Mouse (Mus musculus) liver, embryonic 16.5 days (tissue): ENCODE measurements around the gene Tmem41b. TPM values are rescaled to one million over a fixed set of nuclear protein-coding genes. Genes with fewer than 3 reads are reported as not detected.

Source experiments
- ATAC-seq: fragments of 200-750 bp; cut with Nextera tagmentation; 2 replicates; pipeline ENCODE4 v1.8.0; 2017; ENCODE audit warnings: low read depth, mild to moderate bottlenecking, moderate number of reproducible peaks, moderate library complexity
- H3K27ac ChIP-seq: fragments of 300-500 bp; sonication (generic); 2 replicates; pipeline ENCODE4 v1.5.1; 2014; ENCODE audit warnings: mild to moderate bottlenecking, low read length
- H3K27me3 ChIP-seq: fragments of 300-500 bp; sonication (generic); 2 replicates; pipeline ENCODE4 v1.6.1; 2014; ENCODE audit warnings: low read depth, low read length, mixed read lengths; ENCODE audit not compliant: control insufficient read depth, insufficient read depth
- H3K36me3 ChIP-seq: fragments of 300-500 bp; sonication (generic); 2 replicates; pipeline ENCODE4 v1.6.1; 2014; ENCODE audit warnings: mild to moderate bottlenecking; ENCODE audit not compliant: control insufficient read depth, insufficient read depth
- H3K4me1 ChIP-seq: fragments of 300-500 bp; sonication (generic); 2 replicates; pipeline ENCODE4 v1.6.1; 2014; ENCODE audit warnings: low read depth, low read length, mixed read lengths; ENCODE audit not compliant: control insufficient read depth
- H3K4me2 ChIP-seq: fragments of 300-500 bp; sonication (generic); 2 replicates; pipeline ENCODE4 v1.6.1; 2014; ENCODE audit warnings: low read depth, low read length, mixed read lengths
- H3K4me3 ChIP-seq: fragments of 300-500 bp; sonication (generic); 2 replicates; pipeline ENCODE4 v1.5.1; 2014; ENCODE audit warnings: low read depth, mild to moderate bottlenecking, low read length
- H3K9ac ChIP-seq: fragments of 300-500 bp; sonication (generic); 2 replicates; pipeline ENCODE4 v1.6.1; 2014; ENCODE audit warnings: low read depth, low read length
- H3K9me3 ChIP-seq: fragments of 300-500 bp; sonication (generic); replicated peaks from 2 replicates; pipeline ENCODE4 v1.6.1; 2016; ENCODE audit warnings: low read length; ENCODE audit not compliant: control insufficient read depth
- WGBS: fragments of 180-500 bp; shearing (Covaris S2); extraction: QIAGEN DNeasy Blood & Tissue Kit; methylation state at CpG from one replicate; pipeline ENCODE4 v1.1.7; 2014; ENCODE audit not compliant: insufficient replicate concordance; 5-methylcytosine and 5-hydroxymethylcytosine counted together
- polyA plus RNA-seq: library from polyadenylated mRNA; unstranded; fragments of >200 nt; fragmentation: Nextera tagmentation; extraction: Ambion mirVana; gene quantifications from 2 replicates; pipeline ENCODE4 v1.2.1, GENCODE M21; 2015

Tmem41b gene
- polyA plus RNA-seq, 1 experiment from 2014 or later = 26.4 TPM

DNA sequence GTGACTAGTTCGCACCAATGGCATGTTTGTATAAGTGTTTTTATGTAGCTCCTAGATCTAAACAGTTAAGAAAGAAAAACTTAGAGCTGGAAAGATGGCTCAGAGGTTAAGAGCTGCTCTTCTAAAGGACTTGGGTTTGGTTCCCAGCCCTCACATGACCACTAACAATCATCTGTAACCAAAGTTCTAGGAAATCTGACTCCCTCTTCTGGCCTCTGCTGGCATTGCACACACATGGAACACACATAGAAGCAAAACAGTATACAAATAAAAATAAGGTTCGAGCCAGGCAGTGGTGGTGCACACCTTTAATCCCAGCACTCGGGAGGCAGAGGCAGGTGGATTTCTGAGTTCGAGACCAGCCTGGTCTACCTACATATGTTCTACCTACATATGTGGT, 23.0 kb downstream of the Tmem41b start:
- no peak overlapping the region for H3K4me3 ChIP-seq
- no peak overlapping the region for H3K4me2 ChIP-seq
- 71% methylated on average over 4 of the region's 4 CpGs for WGBS
- no peak for ATAC-seq
- no peaks in the 10 kb centered on the region for H3K9me3 ChIP-seq
- no peaks in the 10 kb centered on the region for H3K27me3 ChIP-seq
- no peaks in the 10 kb centered on the region for H3K36me3 ChIP-seq
- H3K9ac ChIP-seq = no peak overlapping the region
- no peak overlapping the region for H3K27ac ChIP-seq
- peaks cover 12% of the 10 kb centered on the region for H3K4me1 ChIP-seq

DNA sequence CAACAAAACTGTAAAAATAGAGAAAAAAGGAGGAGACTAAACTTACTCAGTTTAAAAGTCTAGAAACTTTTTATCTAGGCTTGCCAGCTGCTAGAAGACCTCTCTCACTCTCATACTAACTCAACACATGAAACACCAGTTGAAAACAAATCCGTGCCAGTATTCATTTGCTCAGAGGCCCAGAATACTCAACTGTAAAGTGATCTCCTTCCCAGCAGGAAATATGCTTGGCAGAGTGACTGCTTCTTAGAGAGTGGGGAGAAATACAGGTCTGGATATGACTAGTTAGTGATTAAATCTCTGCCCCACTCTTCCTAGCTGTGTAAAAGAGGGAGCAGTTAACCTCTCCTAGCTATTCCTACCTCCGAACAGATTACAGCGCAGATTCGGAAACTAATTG, 24.1 kb downstream of the Tmem41b start:
- Histone ChIP-seq H3K4me3 (no peak overlapping the region), H3K9me3 (no peaks in the 10 kb centered on the region), H3K27ac (no peak overlapping the region), H3K9ac (no peak overlapping the region), H3K4me2 (no peak overlapping the region), H3K36me3 (no peaks in the 10 kb centered on the region), H3K4me1 (peaks cover 21% of the 10 kb centered on the region), H3K27me3 (no peaks in the 10 kb centered on the region)
- 68% methylated on average over 4 of the region's 4 CpGs for WGBS
- ATAC-seq = no peak

DNA sequence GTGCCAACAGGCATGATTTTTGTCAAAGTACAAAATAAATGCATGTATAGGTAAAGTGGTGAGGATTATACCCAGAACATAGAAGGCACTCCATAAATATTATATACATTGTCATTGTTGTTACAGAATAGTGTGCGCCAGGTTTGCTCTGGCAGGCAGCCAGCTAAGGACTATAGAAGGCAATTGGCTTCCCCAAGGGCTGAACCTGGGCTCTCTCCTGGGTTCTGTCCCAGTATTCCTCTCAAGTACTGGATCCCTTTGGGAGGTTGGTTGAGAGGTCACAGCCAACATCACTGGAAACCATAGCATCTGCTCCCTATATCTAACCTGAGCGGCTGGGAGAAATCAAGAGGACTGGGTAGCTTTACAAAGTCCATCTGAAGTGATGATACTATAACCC, 25.2 kb downstream of the Tmem41b start:
- H3K9ac ChIP-seq = no peak overlapping the region
- no peak overlapping the region for H3K4me3 ChIP-seq
- ATAC-seq = no peak
- 79% methylated on average over 2 of the region's 2 CpGs for WGBS
- H3K27ac ChIP-seq = no peak overlapping the region
- no peaks in the 10 kb centered on the region for H3K36me3 ChIP-seq
- H3K4me2 ChIP-seq = no peak overlapping the region
- H3K27me3 ChIP-seq = no peaks in the 10 kb centered on the region
- peaks cover 22% of the 10 kb centered on the region for H3K4me1 ChIP-seq
- H3K9me3 ChIP-seq = no peaks in the 10 kb centered on the region

DNA sequence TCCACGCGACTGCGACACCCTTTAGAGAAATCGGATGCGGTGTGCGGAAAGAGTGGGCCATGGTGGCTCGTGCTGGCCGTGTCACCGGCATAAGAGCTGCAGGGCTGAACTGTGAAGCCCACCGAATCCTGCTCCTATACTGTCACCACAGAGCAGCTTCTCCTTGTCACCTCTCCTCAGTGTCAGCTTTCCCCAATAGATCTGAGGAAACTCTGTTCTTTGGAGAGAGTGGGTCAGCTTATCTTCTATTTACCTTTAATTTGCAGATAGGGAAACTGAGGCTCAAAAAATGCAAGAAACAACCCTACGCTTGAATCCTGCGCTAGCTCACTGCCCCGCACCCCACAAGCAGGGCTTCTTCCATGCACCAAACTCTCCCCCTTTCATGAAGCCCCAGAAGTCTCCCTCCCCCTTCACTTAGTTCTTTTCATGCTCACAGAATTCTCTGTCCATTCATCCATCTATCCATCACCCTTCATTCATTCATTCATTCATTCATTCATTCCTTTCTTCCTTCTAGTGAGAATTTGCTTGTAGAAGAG, 26.0 kb downstream of the Tmem41b start:
- WGBS = 10% methylated on average over 13 of the region's 13 CpGs
- H3K27me3 ChIP-seq = no peaks in the 10 kb centered on the region
- H3K4me1 ChIP-seq = peaks cover 22% of the 10 kb centered on the region
- H3K4me3 ChIP-seq = peak overlapping the region; percentile 82
- peak overlapping the region; percentile 83 for H3K4me2 ChIP-seq
- H3K9ac ChIP-seq = peak overlapping the region; percentile 84
- ATAC-seq = no peak
- H3K9me3 ChIP-seq = no peaks in the 10 kb centered on the region
- H3K27ac ChIP-seq = peak overlapping the region; percentile 76
- H3K36me3 ChIP-seq = no peaks in the 10 kb centered on the region

DNA sequence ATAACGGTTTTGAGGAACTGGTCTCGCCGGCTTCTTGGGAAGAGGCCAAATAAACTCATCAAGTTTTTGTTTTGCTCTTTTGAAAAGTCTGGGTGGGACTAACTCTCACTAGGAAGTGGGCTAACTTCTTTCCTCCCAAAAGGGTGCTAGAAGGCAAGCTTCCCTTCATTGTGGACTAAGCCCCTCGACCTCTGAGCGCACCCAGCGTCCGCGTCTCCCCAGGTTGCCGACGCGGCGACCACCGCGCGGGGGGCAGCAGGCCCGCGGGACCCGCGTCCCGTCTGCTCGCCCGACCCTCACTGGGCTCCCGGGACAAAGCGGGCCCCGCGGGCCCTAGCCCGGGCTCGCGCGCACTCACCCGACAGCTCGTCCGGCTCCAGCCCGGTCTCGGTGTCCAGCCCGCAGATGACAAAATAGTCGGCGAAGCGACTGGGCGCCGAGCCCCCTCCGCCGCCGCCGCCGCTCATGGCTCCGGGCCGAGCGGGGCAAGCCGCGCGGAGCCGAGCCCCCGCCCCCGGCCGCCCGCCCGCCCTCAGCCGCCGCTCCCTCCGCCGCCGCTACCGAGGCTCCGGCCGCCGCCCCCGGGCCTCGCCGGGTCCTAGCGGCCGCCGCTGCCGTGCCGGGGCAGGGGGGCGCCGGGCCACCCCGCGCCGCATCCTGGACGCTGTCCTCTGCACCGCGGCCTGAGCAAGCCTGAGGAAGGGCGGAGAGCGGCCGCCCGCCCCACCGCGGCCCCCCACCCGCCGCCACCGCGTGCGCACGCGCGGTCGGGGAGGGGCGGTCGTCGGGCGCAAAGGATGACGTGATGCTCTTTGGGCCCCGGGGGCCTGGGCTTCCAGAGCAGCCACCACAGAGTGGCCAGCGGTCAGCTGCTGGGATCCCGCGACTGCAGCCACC, 26.8 kb downstream of the Tmem41b start, which contains the start of gene Dennd5a:
TSS of gene Dennd5a (minus strand) at position 755 of the 897 bp plus-strand sequence.
- H3K4me1 ChIP-seq = peaks cover 22% of the 10 kb centered on the region
- peak within 1 kb of the TSS; percentile 82 for H3K4me3 ChIP-seq
- H3K27ac ChIP-seq = peak within 1 kb of the TSS; percentile 76
- H3K9ac ChIP-seq = peak within 1 kb of the TSS; percentile 84
- H3K36me3 ChIP-seq = no peaks in the 10 kb centered on the region
- peak within 1 kb of the TSS; percentile 83 for H3K4me2 ChIP-seq
- under 1% methylated on average over 72 of the region's 107 CpGs for WGBS
- ATAC-seq = peak; percentile 88
- H3K9me3 ChIP-seq = no peaks in the 10 kb centered on the region
- no peaks in the 10 kb centered on the region for H3K27me3 ChIP-seq

DNA sequence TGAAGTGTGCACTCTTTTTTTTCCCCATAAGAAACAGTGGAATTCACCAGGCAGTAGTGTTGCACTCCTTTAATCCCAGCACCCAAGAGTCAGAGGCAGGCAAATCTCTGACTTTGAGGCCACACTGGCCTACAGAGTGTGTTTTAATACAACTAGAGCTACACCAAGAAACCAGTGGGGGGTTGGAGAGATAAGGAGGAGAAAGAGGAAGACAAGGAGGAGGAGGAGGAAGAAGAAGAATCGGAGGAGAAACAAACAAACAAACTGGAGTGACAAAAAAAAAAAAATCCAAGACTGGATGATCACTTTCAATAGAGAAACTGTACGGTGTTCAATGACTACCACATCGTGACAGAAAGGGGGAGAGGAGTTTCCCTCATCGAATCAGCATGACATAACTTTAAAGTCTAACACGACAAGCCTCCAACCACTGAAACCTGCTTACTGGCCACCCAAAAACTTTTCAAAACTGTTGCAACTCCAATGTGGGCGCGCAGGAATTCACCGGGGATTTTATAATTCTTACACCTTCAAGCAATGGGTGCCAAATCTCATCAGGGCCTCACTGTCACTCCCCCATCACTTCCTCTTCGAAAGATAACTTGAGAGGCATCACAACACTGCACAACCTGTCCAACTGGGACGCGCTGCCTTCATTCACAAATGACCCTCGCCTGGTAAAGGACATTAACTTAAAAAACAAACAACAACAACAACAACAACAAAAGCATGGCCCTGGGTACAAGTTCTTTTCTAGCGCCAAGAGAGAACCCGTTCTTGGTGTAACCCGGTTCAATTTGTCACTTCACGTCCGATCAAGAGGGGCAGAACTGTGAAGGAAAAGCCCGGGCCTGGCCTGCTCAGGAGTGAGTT, 27.6 kb downstream of the Tmem41b start:
- 3% methylated on average over 18 of the region's 18 CpGs for WGBS
- H3K4me3 ChIP-seq = peak overlapping the region; percentile 82
- peak overlapping the region; percentile 76 for H3K27ac ChIP-seq
- H3K9ac ChIP-seq = peak overlapping the region; percentile 84
- ATAC-seq = peak; percentile 6; the same call in 1 of the 2 replicates
- no peaks in the 10 kb centered on the region for H3K9me3 ChIP-seq
- no peaks in the 10 kb centered on the region for H3K27me3 ChIP-seq
- H3K4me1 ChIP-seq = peaks cover 26% of the 10 kb centered on the region
- no peaks in the 10 kb centered on the region for H3K36me3 ChIP-seq
- peak overlapping the region; percentile 83 for H3K4me2 ChIP-seq

DNA sequence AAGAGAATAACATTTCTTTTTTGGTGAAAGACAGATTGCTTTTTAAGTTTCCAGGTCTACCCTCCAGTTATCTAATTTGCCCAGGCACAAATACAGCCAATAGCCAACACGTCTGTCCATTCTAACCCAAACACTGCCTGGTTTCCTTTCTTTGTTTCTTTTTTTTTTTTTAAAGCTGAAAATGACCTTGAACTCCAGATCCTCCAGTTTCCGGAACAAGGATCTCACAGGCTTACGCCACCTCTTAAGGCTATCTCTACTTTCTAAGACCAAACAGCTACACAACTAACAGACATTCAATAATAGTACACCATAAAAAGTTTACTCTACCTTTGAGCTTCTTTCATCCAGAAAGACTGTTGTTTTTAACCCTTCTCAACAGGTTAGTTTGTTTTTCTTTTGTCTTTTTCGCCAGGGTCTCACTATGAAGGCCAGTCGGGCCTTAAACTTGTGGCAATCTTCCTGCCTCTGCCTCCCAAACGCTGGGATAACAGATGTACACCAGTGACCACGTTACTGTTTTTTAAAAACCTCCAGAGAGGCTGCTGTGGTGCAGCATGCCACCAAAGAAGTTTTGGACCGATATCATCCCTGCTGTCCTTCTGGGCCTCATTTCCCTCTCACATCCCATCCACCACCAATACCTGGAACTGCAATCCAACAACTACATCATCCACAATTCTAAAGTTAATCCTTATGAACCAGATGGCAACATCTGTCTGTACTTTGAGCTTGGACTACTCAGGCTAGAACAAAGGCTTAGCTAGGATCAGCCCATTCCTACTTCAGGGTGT, 28.5 kb downstream of the Tmem41b start:
- 54% methylated on average over 8 of the region's 8 CpGs for WGBS
- no peaks in the 10 kb centered on the region for H3K9me3 ChIP-seq
- no peaks in the 10 kb centered on the region for H3K27me3 ChIP-seq
- ATAC-seq = no peak
- no peak overlapping the region for H3K27ac ChIP-seq
- H3K4me1 ChIP-seq = peaks cover 26% of the 10 kb centered on the region
- H3K4me3 ChIP-seq = no peak overlapping the region
- no peaks in the 10 kb centered on the region for H3K36me3 ChIP-seq
- no peak overlapping the region for H3K9ac ChIP-seq
- peak overlapping the region; percentile 83 for H3K4me2 ChIP-seq

DNA sequence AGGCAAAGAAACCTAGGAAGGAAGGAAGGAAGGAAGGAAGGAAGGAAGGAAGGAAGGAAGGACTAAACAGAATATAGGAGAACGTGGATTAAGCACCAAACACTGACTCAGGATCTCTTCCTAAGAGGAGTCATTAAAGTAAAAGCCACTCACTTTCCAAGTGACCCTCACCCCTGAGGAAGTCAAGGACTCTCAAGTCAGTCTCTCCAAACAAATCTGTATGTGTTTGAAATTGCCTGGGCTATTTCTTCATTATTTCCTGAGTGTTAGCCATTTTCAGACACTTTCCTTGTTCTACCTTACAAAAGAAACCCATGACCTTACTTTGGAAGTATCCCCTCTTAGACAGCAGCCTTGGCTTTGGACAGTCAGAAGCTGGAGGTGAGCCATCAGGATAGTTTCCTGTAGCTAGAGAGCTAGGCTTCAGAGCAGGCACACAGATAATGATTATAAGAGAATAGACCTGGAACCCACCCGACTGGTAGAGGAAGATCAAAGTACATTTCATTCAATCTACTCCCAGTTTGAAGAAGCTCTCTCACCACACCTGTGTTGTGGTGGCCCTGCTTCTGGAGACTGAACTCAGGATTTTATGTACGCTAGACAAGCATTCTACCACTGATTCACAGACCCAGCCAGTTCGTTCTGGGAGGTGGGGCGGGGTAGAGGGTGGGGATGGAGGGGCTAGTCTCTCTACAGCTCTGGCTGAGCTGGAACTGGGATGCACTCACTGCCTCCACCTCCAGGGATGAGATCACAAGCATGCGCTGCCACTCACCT, 31.9 kb downstream of the Tmem41b start:
- Histone ChIP-seq H3K9ac (no peak overlapping the region), H3K4me2 (no peak overlapping the region), H3K36me3 (no peaks in the 10 kb centered on the region), H3K4me1 (peaks cover 22% of the 10 kb centered on the region), H3K27ac (no peak overlapping the region), H3K4me3 (no peak overlapping the region), H3K9me3 (no peaks in the 10 kb centered on the region), H3K27me3 (no peaks in the 10 kb centered on the region)
- ATAC-seq = no peak
- WGBS = 52% methylated on average over 6 of the region's 6 CpGs
